Mouse (Mus musculus): ENCODE measurements around the gene Zfp599. TPM values are rescaled to one million over a fixed set of nuclear protein-coding genes. Genes with fewer than 3 reads are reported as not detected.
"Not testable (repeated sequence)": the region's sequence is repeated elsewhere in the genome, so short reads cannot be mapped to it uniquely, and the experiment has no call there.

Zfp599 gene
- total RNA-seq, 2 experiments from 2014 or later = not detected

GRCm38 (mm10) chr9:22240001-22240400 is 19.7 kb downstream of the Zfp599 start:
- Histone ChIP-seq H3K4me3 (no peak overlapping the region), H3K27ac (no peak overlapping the region)
- no peak for DNase-seq
- intact Hi-C loops (cut with DNase I) = no loop called here
- TF ChIP-seq CTCF (IDR thresholded peaks at IDR 0.05) = no peak

- intact Hi-C loops (cut with DNase I) = no loop called here
- no peak overlapping the region for H3K27ac ChIP-seq
- H3K4me3 ChIP-seq = no peak overlapping the region
- TF ChIP-seq CTCF (IDR thresholded peaks at IDR 0.05) = peak; percentile 46
- no peak for DNase-seq
Observed at GRCm38 (mm10) chr9:22230556-22230955, 29.1 kb downstream of the Zfp599 start.

GRCm38 (mm10) chr9:22230061-22230460 is 29.6 kb downstream of the Zfp599 start:
- Histone ChIP-seq H3K4me3 (no peak overlapping the region), H3K27ac (no peak overlapping the region)
- no peak for TF ChIP-seq CTCF (IDR thresholded peaks at IDR 0.05)
- intact Hi-C loops (cut with DNase I) = no loop called here
- DNase-seq = no peak

- intact Hi-C loops (cut with DNase I) = loop anchor here (5.0 to 10.0 kb wide), 3 partner anchors 72 to 185 kb away; partner anchors contain the start of genes 9530077C05Rik and Pigyl
- Histone ChIP-seq H3K4me3 (no peak overlapping the region), H3K27ac (no peak overlapping the region)
- TF ChIP-seq CTCF (IDR thresholded peaks at IDR 0.05) = no peak
- no peak for DNase-seq
Observed at GRCm38 (mm10) chr9:22229386-22230026, 30.2 kb downstream of the Zfp599 start.

- peak overlapping the region; percentile 94 for H3K4me3 ChIP-seq
- no peak for TF ChIP-seq CTCF (IDR thresholded peaks at IDR 0.05)
- intact Hi-C loops (cut with DNase I) = loop anchor here (5.0 to 10.0 kb wide), 3 partner anchors 70 to 188 kb away; partner anchors contain the start of genes 9530077C05Rik and Pigyl
- peak; percentile 33 for DNase-seq
- H3K27ac ChIP-seq = peak overlapping the region; percentile 94
Observed at GRCm38 (mm10) chr9:22226846-22227245, 32.8 kb downstream of the Zfp599 start.

GRCm38 (mm10) chr9:22226389-22226673 is 33.4 kb downstream of the Zfp599 start:
- intact Hi-C loops (cut with DNase I) = loop anchor here (5.0 to 10.0 kb wide), 3 partner anchors 69 to 188 kb away; partner anchors contain the start of genes 9530077C05Rik and Pigyl
- TF ChIP-seq CTCF (IDR thresholded peaks at IDR 0.05) = peak; percentile 16; the same call in 1 of the 2 replicates
- DNase-seq = not testable (repeated sequence)
- H3K27ac ChIP-seq = peak overlapping the region; percentile 94
- H3K4me3 ChIP-seq = peak overlapping the region; percentile 94

GRCm38 (mm10) chr9:22225581-22226388 is 33.9 kb downstream of the Zfp599 start, which contains the start of gene Zfp809:
Zfp809 (plus strand) TSS chr9:22225714.
- Histone ChIP-seq H3K4me3 (peak within 1 kb of the TSS; percentile 94), H3K27ac (peak within 1 kb of the TSS; percentile 94)
- intact Hi-C loops (cut with DNase I) = loop anchor here (5.0 to 10.0 kb wide), 3 partner anchors 68 to 189 kb away; partner anchors contain the start of genes 9530077C05Rik and Pigyl
- DNase-seq = peak; percentile 99
- peak; percentile 72 for TF ChIP-seq CTCF (IDR thresholded peaks at IDR 0.05)

- H3K27ac ChIP-seq = peak overlapping the region; percentile 94
- 0 out of 2 replicates have a peak, but pooled peaks have one; percentile 10 for TF ChIP-seq CTCF (IDR thresholded peaks at IDR 0.05)
- DNase-seq = peak; percentile 18
- peak overlapping the region; percentile 94 for H3K4me3 ChIP-seq
- intact Hi-C loops (cut with DNase I) = loop anchor here (5.0 to 10.0 kb wide), 3 partner anchors 68 to 190 kb away; partner anchors contain the start of genes 9530077C05Rik and Pigyl
Observed at GRCm38 (mm10) chr9:22224536-22225503, 34.9 kb downstream of the Zfp599 start.

- Histone ChIP-seq H3K27ac (no peak overlapping the region), H3K4me3 (no peak overlapping the region)
- intact Hi-C loops (cut with DNase I) = loop anchor here (10.0 kb wide), 1 partner anchor 191 kb away; the partner anchor contains the start of gene 9530077C05Rik
- DNase-seq = no peak
- TF ChIP-seq CTCF (IDR thresholded peaks at IDR 0.05) = no peak
Observed at GRCm38 (mm10) chr9:22224066-22224465, 35.6 kb downstream of the Zfp599 start.

- Histone ChIP-seq H3K4me3 (no peak overlapping the region), H3K27ac (no peak overlapping the region)
- intact Hi-C loops (cut with DNase I) = no loop called here
- DNase-seq = no peak
- TF ChIP-seq CTCF (IDR thresholded peaks at IDR 0.05) = no peak
Observed at GRCm38 (mm10) chr9:22217858-22218493, 41.7 kb downstream of the Zfp599 start.

- DNase-seq = no peak
- intact Hi-C loops (cut with DNase I) = no loop called here
- no peak for TF ChIP-seq CTCF (IDR thresholded peaks at IDR 0.05)
- no peak overlapping the region for H3K27ac ChIP-seq
- H3K4me3 ChIP-seq = no peak overlapping the region
Observed at GRCm38 (mm10) chr9:22216705-22217104, 43.0 kb downstream of the Zfp599 start.
